Mouse (Mus musculus) heart, adult 2 months (tissue): ENCODE results near the gene Sptlc2.

ENCODE experiments used
- CTCF ChIP-seq: fragments of 200-600 bp; IDR thresholded peaks from 2 replicates; pipeline ENCODE4 v1.8.1; 2022; ENCODE audit warnings: antibody characterized with exemption, mild to moderate bottlenecking, moderate library complexity
- POLR2A ChIP-seq: fragments of 200-500 bp; IDR thresholded peaks from 2 replicates; pipeline ENCODE4 v1.6.1; 2011; ENCODE audit warnings: mild to moderate bottlenecking, low read depth, low read length, control low read depth; ENCODE audit not compliant: insufficient read depth

- TF ChIP-seq POLR2A (no peak), CTCF (no peak)
Measured at GRCm38 (mm10) chr12:87330213-87330612, 57.9 kb downstream of the Sptlc2 start.
